15 mouse cellular contexts compared by ENCODE assay signal in the genomic region with DNA sequence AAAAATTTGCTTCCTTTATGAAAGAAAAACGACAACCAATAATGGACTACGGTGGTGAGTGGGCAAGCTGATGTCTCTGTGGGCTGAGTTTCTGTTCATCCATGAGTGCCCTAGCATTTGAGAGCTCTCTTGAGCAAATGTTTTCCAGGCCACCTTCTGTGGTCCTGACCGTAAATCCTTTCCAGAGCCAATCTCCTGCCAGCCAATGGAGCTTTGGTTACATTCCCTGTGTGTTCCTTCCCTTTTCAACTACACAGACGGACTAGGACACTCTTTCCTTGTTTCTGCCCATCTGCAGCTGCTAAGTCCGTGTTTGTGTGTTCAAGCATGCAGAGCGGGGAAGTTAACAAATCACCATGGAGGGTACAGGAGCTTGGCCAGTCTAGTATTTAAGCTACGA.
"Had no signal": no experiment of that assay in that cellular context is flagged by ENCODE, and none has a peak within 500 bp of the region (broad histone marks: within the 10 kb centered on the region; RNA-seq: fewer than 3 reads in every experiment).

No protein-coding gene starts in this region.

- H3K9ac ChIP-seq: limb, embryonic 12.5 days; liver, embryonic 13.5 days; liver, postnatal 0 days; lung, embryonic 15.5 days; midbrain, embryonic 12.5 days; neural tube, embryonic 13.5 days had no signal

- H3K9me3 ChIP-seq: limb, embryonic 12.5 days; liver, embryonic 13.5 days; lung, embryonic 15.5 days; midbrain, embryonic 12.5 days; neural tube, embryonic 13.5 days had no signal

- H3K4me2 ChIP-seq: limb, embryonic 12.5 days; liver, embryonic 13.5 days; lung, embryonic 15.5 days; midbrain, embryonic 12.5 days; neural tube, embryonic 13.5 days had no signal

- H3K4me1 ChIP-seq: limb, embryonic 12.5 days; liver, embryonic 13.5 days; lung, embryonic 15.5 days; midbrain, embryonic 12.5 days had no signal

- H3K27ac ChIP-seq: limb, embryonic 12.5 days; liver, embryonic 13.5 days; lung, embryonic 15.5 days; macrophage; midbrain, embryonic 12.5 days; neural tube, embryonic 13.5 days had no signal

- H3K27me3 ChIP-seq: limb, embryonic 12.5 days; lung, embryonic 15.5 days; midbrain, embryonic 12.5 days had no signal

- H3K4me3 ChIP-seq: limb, embryonic 12.5 days; liver, embryonic 13.5 days; lung, embryonic 15.5 days; midbrain, embryonic 12.5 days; neural tube, embryonic 13.5 days had no signal

- DNase-seq: liver; liver, embryonic 13.5 days; liver, postnatal 0 days; lung, postnatal 14 days; right cerebral cortex, adult 18-20 months; right cerebral cortex, postnatal 25 days; thymus, postnatal 36 days had no signal

- ATAC-seq: inflammation-experienced regulatory T-cells, adult 6 months; intestine, postnatal 0 days; liver, postnatal 0 days; midbrain, embryonic 16.5 days had no signal

- H3K36me3 ChIP-seq: liver, embryonic 13.5 days; lung, embryonic 15.5 days had no signal
